8 mouse cellular contexts compared by ENCODE assay signal in genomic region chr5:31968046-31968506, GRCm38 (mm10).
DNase-seq lines count a peak whose midpoint lies in the region; ATAC-seq and TF ChIP-seq lines count a peak whose summit lies in the region.

No protein-coding gene starts in this region.

- H3K4me1 ChIP-seq in kidney, embryonic 16.5 days (ENCODE audit: insufficient read depth, low read length), result no peaks in the 10 kb centered on the region
- no peaks in the 10 kb centered on the region for H3K4me1 ChIP-seq in kidney, postnatal 0 days (replicated peaks; ENCODE audit: insufficient read depth, low read length)
- H3K4me1 ChIP-seq in hindbrain, embryonic 12.5 days, result peaks cover 4% of the 10 kb centered on the region; the same call in 1 of the 2 replicates

- TF ChIP-seq POLR2A in myocyte (IDR thresholded peaks at IDR 0.05; ENCODE audit: insufficient read length, low read depth), result no peak

- no peak overlapping the region for H3K9ac ChIP-seq in kidney, embryonic 16.5 days (replicated peaks; ENCODE audit: low read length)
- H3K9ac ChIP-seq in kidney, postnatal 0 days (ENCODE audit: low read depth, low read length), result no peak overlapping the region
- no peak overlapping the region for H3K9ac ChIP-seq in hindbrain, embryonic 12.5 days

- H3K4me2 ChIP-seq in kidney, embryonic 16.5 days (replicated peaks; ENCODE audit: low read depth, low read length), result no peak overlapping the region
- no peak overlapping the region for H3K4me2 ChIP-seq in kidney, postnatal 0 days (ENCODE audit: low read length)
- peak overlapping the region; percentile 5 for H3K4me2 ChIP-seq in myocyte (ENCODE audit: low read depth)
- H3K4me2 ChIP-seq in hindbrain, embryonic 12.5 days (replicated peaks), result no peak overlapping the region

- WGBS in kidney, embryonic 16.5 days, result 64% methylated on average over 6 of the region's 6 CpGs
- 64% methylated on average over 6 of the region's 6 CpGs for WGBS in kidney, postnatal 0 days
- 64% methylated on average over 6 of the region's 6 CpGs for WGBS in hindbrain, embryonic 12.5 days

- no peak for TF ChIP-seq CTCF in kidney, postnatal 0 days (IDR thresholded peaks at IDR 0.05; ENCODE audit: low read depth)

- peak; percentile 84 for DNase-seq in kidney, adult 11 months
- peak; percentile 47 to 54 for DNase-seq in cerebellum, postnatal 25 days
- DNase-seq in kidney, postnatal 0 days (ENCODE audit: low spot score), result peak; percentile 15
- no peak for DNase-seq in thymus, postnatal 0 days (ENCODE audit: low spot score)

- no peak overlapping the region for H3K4me3 ChIP-seq in kidney, embryonic 16.5 days (ENCODE audit: low read length)
- H3K4me3 ChIP-seq in kidney, postnatal 0 days (replicated peaks; ENCODE audit: low read depth, low read length), result no peak overlapping the region
- no peak overlapping the region for H3K4me3 ChIP-seq in myocyte
- H3K4me3 ChIP-seq in hindbrain, embryonic 12.5 days, result no peak overlapping the region

- no peaks in the 10 kb centered on the region for H3K27me3 ChIP-seq in kidney, embryonic 16.5 days (ENCODE audit: insufficient read depth, low read length)
- no peaks in the 10 kb centered on the region for H3K27me3 ChIP-seq in kidney, postnatal 0 days (ENCODE audit: insufficient read depth, low read length)
- H3K27me3 ChIP-seq in myocyte (ENCODE audit: control insufficient read depth, insufficient read depth, insufficient read length), result no peaks in the 10 kb centered on the region
- no peaks in the 10 kb centered on the region for H3K27me3 ChIP-seq in hindbrain, embryonic 12.5 days

- no peak overlapping the region for H3ac ChIP-seq in myocyte (ENCODE audit: control insufficient read depth, insufficient read length)

- no peaks in the 10 kb centered on the region for H3K79me2 ChIP-seq in myocyte (ENCODE audit: control insufficient read depth, insufficient read depth)

- H3K27ac ChIP-seq in kidney, embryonic 16.5 days (ENCODE audit: low read length), result no peak overlapping the region
- H3K27ac ChIP-seq in kidney, postnatal 0 days, result 0 out of 2 replicates have a peak overlapping the region, but pooled peaks have one; percentile 36
- no peak overlapping the region for H3K27ac ChIP-seq in hindbrain, embryonic 12.5 days

- no peaks in the 10 kb centered on the region for H3K9me3 ChIP-seq in kidney, embryonic 16.5 days (ENCODE audit: low read length)
- H3K9me3 ChIP-seq in kidney, postnatal 0 days (replicated peaks; ENCODE audit: low read length), result no peaks in the 10 kb centered on the region
- H3K9me3 ChIP-seq in hindbrain, embryonic 12.5 days (replicated peaks), result no peaks in the 10 kb centered on the region

- H3K36me3 ChIP-seq in kidney, embryonic 16.5 days (ENCODE audit: insufficient read depth, low read length), result no peaks in the 10 kb centered on the region
- H3K36me3 ChIP-seq in kidney, postnatal 0 days (ENCODE audit: insufficient read depth, low read length), result no peaks in the 10 kb centered on the region
- H3K36me3 ChIP-seq in myocyte (ENCODE audit: control insufficient read depth, insufficient read depth), result no peaks in the 10 kb centered on the region
- no peaks in the 10 kb centered on the region for H3K36me3 ChIP-seq in hindbrain, embryonic 12.5 days

- ATAC-seq in kidney, embryonic 16.5 days (ENCODE audit: low FRiP score, low TSS enrichment), result no peak
- ATAC-seq in kidney, postnatal 0 days (replicated peaks; ENCODE audit: low FRiP score, low read depth), result peak; percentile 78
- ATAC-seq in megakaryocyte-erythroid progenitor cell, adult 5-6 weeks (replicated peaks; ENCODE audit: low FRiP score, low TSS enrichment, poor library complexity, severe bottlenecking), result no peak
- no peak for ATAC-seq in hindbrain, embryonic 12.5 days (ENCODE audit: low FRiP score)

TF ChIP-seq in myocyte, 11 proteins besides CTCF, POLR2A, EP300 and RAD21:
- peak in 2 of 3 experiments; percentile 92 to 96 for TF ChIP-seq MYOD1 (IDR thresholded peaks at IDR 0.05; ENCODE audit: control insufficient read depth in 1 of 3, insufficient read length in 2 of 3, low read depth in 2 of 3)
- TF ChIP-seq MAX (IDR thresholded peaks at IDR 0.05; ENCODE audit: low read depth), result no peak
- TF ChIP-seq E2F4 (IDR thresholded peaks at IDR 0.05; ENCODE audit: insufficient read depth), result no peak
- no peak for TF ChIP-seq CEBPB (IDR thresholded peaks at IDR 0.05; ENCODE audit: insufficient read depth, poor library complexity, severe bottlenecking)
- TF ChIP-seq POLR2AphosphoS2 (IDR thresholded peaks at IDR 0.05; ENCODE audit: insufficient read length, low read depth), result no peak
- peak; percentile 85 to 98 (median 93) for TF ChIP-seq MYOG (IDR thresholded peaks at IDR 0.05; ENCODE audit: control insufficient read depth in 1 of 3, insufficient read depth in 1 of 3, insufficient read length in 2 of 3, low read depth in 2 of 3)
- peak; percentile 53 for TF ChIP-seq USF1 (IDR thresholded peaks at IDR 0.05; ENCODE audit: low read depth)
- TF ChIP-seq REST (IDR thresholded peaks at IDR 0.05; ENCODE audit: insufficient read depth, insufficient read length), result no peak
- peak; percentile 76 for TF ChIP-seq TCF12 (IDR thresholded peaks at IDR 0.05; ENCODE audit: insufficient read depth, poor library complexity, severe bottlenecking)
- TF ChIP-seq SRF (IDR thresholded peaks at IDR 0.05; ENCODE audit: control insufficient read depth, insufficient read length, low read depth), result no peak
- peak; percentile 77 for TF ChIP-seq TCF3 (IDR thresholded peaks at IDR 0.05; ENCODE audit: insufficient read length, low read depth)
